ENCODE assay signal across 13 mouse cellular contexts in the genomic region with DNA sequence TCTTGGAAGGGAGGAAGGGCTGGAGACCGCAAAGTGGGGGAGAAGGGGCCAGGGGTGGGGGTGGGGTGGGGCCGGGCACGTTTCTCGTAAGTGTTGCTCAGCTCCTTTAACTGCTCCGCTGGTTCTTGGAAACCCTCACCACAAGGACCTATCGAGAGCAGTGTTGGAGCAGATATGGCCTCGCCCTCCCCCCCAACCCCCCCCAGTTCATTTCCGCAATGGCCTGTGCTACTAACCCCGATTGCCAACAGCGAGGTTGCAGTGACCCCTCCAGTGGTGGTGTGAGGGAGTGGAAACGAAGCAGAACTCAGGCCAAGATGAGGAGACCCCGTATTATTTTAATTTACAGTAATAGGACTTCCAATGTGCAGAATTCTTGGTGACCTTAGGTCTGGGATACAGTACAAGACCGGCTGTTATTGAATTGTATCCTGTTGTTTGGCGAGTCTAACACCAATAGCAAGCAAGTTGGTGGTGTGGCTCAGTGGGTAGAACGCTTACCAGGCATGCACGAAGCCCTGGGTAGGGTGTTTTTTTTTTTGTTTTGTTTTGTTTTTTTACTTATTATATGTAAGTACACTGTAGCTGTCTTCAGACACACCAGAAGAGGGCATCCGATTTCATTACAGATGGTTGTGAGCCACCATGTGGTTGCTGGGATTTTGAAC. TPM values are rescaled to one million over a fixed set of nuclear protein-coding genes. Genes with fewer than 3 reads are reported as not detected.
A peak's percentile ranks its signal among the peaks of the same experiment; 100 is the strongest.
DNase-seq lines count a peak whose midpoint lies in the region; ATAC-seq and TF ChIP-seq lines count a peak whose summit lies in the region.
"Had no signal": no experiment of that assay in that cellular context is flagged by ENCODE, and none has a peak within 500 bp of the region (broad histone marks: within the 10 kb centered on the region; RNA-seq: fewer than 3 reads in every experiment).

No protein-coding gene starts in this region.

- peaks cover 6% of the 10 kb centered on the region; the same call in 1 of the 2 replicates for H3K4me1 ChIP-seq in lung, postnatal 0 days (ENCODE audit: insufficient read depth, low read depth, low read length)
- peaks cover 85% of the 10 kb centered on the region for H3K4me1 ChIP-seq in liver, embryonic 12.5 days
- peaks cover 15% of the 10 kb centered on the region; the same call in 1 of the 2 replicates for H3K4me1 ChIP-seq in stomach, embryonic 16.5 days (ENCODE audit: control insufficient read depth, insufficient read depth, low read length)

- no peak overlapping the region for H3K4me3 ChIP-seq in lung, postnatal 0 days (ENCODE audit: low read depth, low read length)
- H3K4me3 ChIP-seq in liver, embryonic 12.5 days, result peak overlapping the region; percentile 32; the same call in 1 of the 2 replicates
- H3K4me3 ChIP-seq in stomach, embryonic 16.5 days (replicated peaks; ENCODE audit: low read length), result no peak overlapping the region
- H3K4me3 ChIP-seq: embryonic facial prominence, embryonic 15.5 days had no signal

- H3K9ac ChIP-seq in lung, postnatal 0 days (replicated peaks; ENCODE audit: low read depth), result no peak overlapping the region
- peak overlapping the region; percentile 84 for H3K9ac ChIP-seq in liver, embryonic 12.5 days
- H3K9ac ChIP-seq in stomach, embryonic 16.5 days (ENCODE audit: low read length), result no peak overlapping the region
- H3K9ac ChIP-seq: embryonic facial prominence, embryonic 15.5 days had no signal

- WGBS in lung, postnatal 0 days, result 59% methylated on average over 17 of the region's 17 CpGs
- 23% methylated on average over 17 of the region's 17 CpGs for WGBS in liver, embryonic 12.5 days (ENCODE audit: insufficient replicate concordance)
- 64% methylated on average over 17 of the region's 17 CpGs for WGBS in stomach, embryonic 16.5 days

- H3K9me3 ChIP-seq in lung, postnatal 0 days (ENCODE audit: low read length), result no peaks in the 10 kb centered on the region
- no peaks in the 10 kb centered on the region for H3K9me3 ChIP-seq in liver, embryonic 12.5 days (replicated peaks)
- H3K9me3 ChIP-seq in stomach, embryonic 16.5 days (replicated peaks; ENCODE audit: control insufficient read depth, low read length), result no peaks in the 10 kb centered on the region

- H3K4me2 ChIP-seq in lung, postnatal 0 days (replicated peaks; ENCODE audit: low read depth, low read length), result no peak overlapping the region
- peak overlapping the region; percentile 67 for H3K4me2 ChIP-seq in liver, embryonic 12.5 days
- no peak overlapping the region for H3K4me2 ChIP-seq in stomach, embryonic 16.5 days (ENCODE audit: low read depth, low read length)
- H3K4me2 ChIP-seq: embryonic facial prominence, embryonic 15.5 days had no signal

- no peak overlapping the region for H3K27ac ChIP-seq in lung, postnatal 0 days (ENCODE audit: low read length)
- H3K27ac ChIP-seq in liver, embryonic 12.5 days, result peak overlapping the region; percentile 100
- H3K27ac ChIP-seq in stomach, embryonic 16.5 days (ENCODE audit: low read length), result no peak overlapping the region
- H3K27ac ChIP-seq: embryonic facial prominence, embryonic 15.5 days had no signal

- no peak for TF ChIP-seq CTCF in lung, postnatal 0 days (IDR thresholded peaks at IDR 0.05)

- no peaks in the 10 kb centered on the region for H3K27me3 ChIP-seq in lung, postnatal 0 days (replicated peaks; ENCODE audit: insufficient read depth, low read length)
- no peaks in the 10 kb centered on the region for H3K27me3 ChIP-seq in liver, embryonic 12.5 days (replicated peaks)
- no peaks in the 10 kb centered on the region for H3K27me3 ChIP-seq in stomach, embryonic 16.5 days (ENCODE audit: control insufficient read depth, insufficient read depth, low read length)
- H3K27me3 ChIP-seq: embryonic facial prominence, embryonic 15.5 days had no signal

- H3K36me3 ChIP-seq in lung, postnatal 0 days (ENCODE audit: insufficient read depth, low read length), result no peaks in the 10 kb centered on the region
- H3K36me3 ChIP-seq in liver, embryonic 12.5 days, result peaks cover 11% of the 10 kb centered on the region
- H3K36me3 ChIP-seq in stomach, embryonic 16.5 days (ENCODE audit: control insufficient read depth, insufficient read depth, low read length), result no peaks in the 10 kb centered on the region
- H3K36me3 ChIP-seq: embryonic facial prominence, embryonic 15.5 days had no signal

- intact Hi-C loops in left cerebral cortex, postnatal 14 days (cut with DNase I), result no loop called here

- peak; percentile 60; the same call in 1 of the 2 replicates for TF ChIP-seq EP300 in lung, postnatal 0 days (IDR thresholded peaks at IDR 0.05)

- DNase-seq in lung, postnatal 0 days (ENCODE audit: low spot score), result peak; percentile 57
- DNase-seq in lung, postnatal 4 days, result no peak
- DNase-seq in c-Kit-positive CD71-positive TER-119-positive erythroid progenitor cells, embryonic 14.5 days (ENCODE audit: low spot score), result peak; percentile 89
- no peak for DNase-seq in left cerebral cortex, postnatal 14 days (ENCODE audit: low spot score in 2 of 2)
- DNase-seq in adrenal gland, adult 18-20 months (ENCODE audit: low spot score in 2 of 2), result no peak
- DNase-seq: cerebellum, adult 18-20 months; gastrocnemius, postnatal 25 days; left cerebral cortex, postnatal 4 days; right cerebral cortex, adult 18-20 months had no signal

- peak; percentile 83 for ATAC-seq in lung, postnatal 0 days
- ATAC-seq in liver, embryonic 12.5 days, result peak; percentile 90
- ATAC-seq in stomach, embryonic 16.5 days (ENCODE audit: insufficient read depth, low FRiP score), result peak; percentile 42; the same call in 1 of the 2 replicates

RNA-seq across cellular contexts. Expression of gene Pim1, which starts 10.4 kb away (rescaled TPM):
- polyA plus RNA-seq in lung, postnatal 0 days (2015; fragmentation: Nextera tagmentation; extraction: Ambion mirVana), result 30.0 and 49.5 TPM in 2 replicates
- 112 and 114 TPM in 2 replicates for polyA plus RNA-seq in liver, embryonic 12.5 days (2016; fragmentation: Nextera tagmentation; extraction: Ambion mirVana)
- polyA plus RNA-seq in stomach, embryonic 16.5 days (2015; fragmentation: Nextera tagmentation; extraction: Ambion mirVana), result 11.8 and 13.5 TPM in 2 replicates
- total RNA-seq in left cerebral cortex, postnatal 14 days (2021), result 1 to 10 TPM; 3.4 to 4.2 TPM
- total RNA-seq in adrenal gland, adult 18-20 months (2021), result 100 to 1,000 TPM; 132 to 171 TPM

RNA-seq across cellular contexts. Expression of gene Gm17657, which starts 48.5 kb away (rescaled TPM):
- polyA plus RNA-seq in lung, postnatal 0 days (2015; fragmentation: Nextera tagmentation; extraction: Ambion mirVana), result not detected in 2 replicates
- polyA plus RNA-seq in liver, embryonic 12.5 days (2016; fragmentation: Nextera tagmentation; extraction: Ambion mirVana), result not detected in 2 replicates
- polyA plus RNA-seq in stomach, embryonic 16.5 days (2015; fragmentation: Nextera tagmentation; extraction: Ambion mirVana), result not detected in 2 replicates
- not detected for total RNA-seq in left cerebral cortex, postnatal 14 days (2021)
- not detected for total RNA-seq in adrenal gland, adult 18-20 months (2021)
- total RNA-seq: gastrocnemius, postnatal 25 days; left cerebral cortex, postnatal 4 days had no signal
- polyA plus RNA-seq: embryonic facial prominence, embryonic 15.5 days; intestine, embryonic 14.5 days had no signal

RNA-seq across cellular contexts. Expression of gene Tbc1d22b, which starts 48.6 kb away (rescaled TPM):
- 5.9 and 6.7 TPM in 2 replicates for polyA plus RNA-seq in lung, postnatal 0 days (2015; fragmentation: Nextera tagmentation; extraction: Ambion mirVana)
- 7.4 and 7.9 TPM in 2 replicates for polyA plus RNA-seq in liver, embryonic 12.5 days (2016; fragmentation: Nextera tagmentation; extraction: Ambion mirVana)
- polyA plus RNA-seq in stomach, embryonic 16.5 days (2015; fragmentation: Nextera tagmentation; extraction: Ambion mirVana), result 10.9 and 12.2 TPM in 2 replicates
- 10 to 100 TPM; 44.1 to 47.0 TPM for total RNA-seq in left cerebral cortex, postnatal 14 days (2021)
- total RNA-seq in adrenal gland, adult 18-20 months (2021), result 10 to 100 TPM; 25.4 to 30.2 TPM

RNA-seq across cellular contexts. Expression of gene Tmem217, which starts 51.2 kb away (rescaled TPM):
- polyA plus RNA-seq in lung, postnatal 0 days (2015; fragmentation: Nextera tagmentation; extraction: Ambion mirVana), result 0.31 and 0.76 TPM in 2 replicates
- polyA plus RNA-seq in liver, embryonic 12.5 days (2016; fragmentation: Nextera tagmentation; extraction: Ambion mirVana), result 0.67 and 0.68 TPM in 2 replicates
- polyA plus RNA-seq in stomach, embryonic 16.5 days (2015; fragmentation: Nextera tagmentation; extraction: Ambion mirVana), result 0.61 and 0.65 TPM in 2 replicates
- under 1 TPM in 1 of 2 experiments, not detected in 1; 0.68 TPM for total RNA-seq in left cerebral cortex, postnatal 14 days (2021)
- not detected for total RNA-seq in adrenal gland, adult 18-20 months (2021)
- total RNA-seq: gastrocnemius, postnatal 25 days; left cerebral cortex, postnatal 4 days had no signal

Comparison
In these comparisons a context has a peak if more than half of its experiments do, and no peak if none do; other contexts are left out.
1. DNase-seq: peak in lung, postnatal 0 days (single experiment) and c-Kit-positive CD71-positive TER-119-positive erythroid progenitor cells, embryonic 14.5 days (single experiment); none in lung, postnatal 4 days (0 of 2), left cerebral cortex, postnatal 14 days (0 of 2) and adrenal gland, adult 18-20 months (0 of 2).
2. Peak in every context shown above with its lines, with median percentiles within 50 percentile points of each other: ATAC-seq.